Mouse (Mus musculus) neural tube, embryonic 11.5 days (tissue): Measurements from ENCODE around the gene Cflar. TPM values are rescaled to one million over a fixed set of nuclear protein-coding genes. Genes with fewer than 3 reads are reported as not detected.
"Not testable (repeated sequence)": the region's sequence is repeated elsewhere in the genome, so short reads cannot be mapped to it uniquely, and the experiment has no call there.

Experiments used
- ATAC-seq: fragments of 200-750 bp; cut with Nextera tagmentation; 2 replicates; pipeline ENCODE4 v1.8.0; 2017; ENCODE audit warnings: moderate number of reproducible peaks, mild to moderate bottlenecking, moderate TSS enrichment, moderate library complexity; ENCODE audit not compliant: insufficient read depth, low FRiP score, low TSS enrichment
- DNase-seq: peaks from one replicate; pipeline ENCODE4 v3.0.0-alpha.2; 2015; ENCODE audit warnings: low spot score
- H3K27ac ChIP-seq: fragments of 300-500 bp; sonication (generic); 2 replicates; pipeline ENCODE4 v1.5.1; 2014; ENCODE audit warnings: low read depth, mild to moderate bottlenecking, low read length
- H3K27me3 ChIP-seq: fragments of 300-500 bp; sonication (generic); 2 replicates; pipeline ENCODE4 v1.6.1; 2014; ENCODE audit warnings: mild to moderate bottlenecking, low read length, mixed read lengths; ENCODE audit not compliant: control insufficient read depth, insufficient read depth
- H3K36me3 ChIP-seq: fragments of 300-500 bp; sonication (generic); 2 replicates; pipeline ENCODE4 v1.6.1; 2014; ENCODE audit warnings: mild to moderate bottlenecking, low read length, moderate library complexity, mixed read lengths; ENCODE audit not compliant: control insufficient read depth, insufficient read depth
- H3K4me1 ChIP-seq: fragments of 300-500 bp; sonication (generic); 2 replicates; pipeline ENCODE4 v1.6.1; 2014; ENCODE audit warnings: low read length, mixed read lengths; ENCODE audit not compliant: control insufficient read depth, insufficient read depth
- H3K4me2 ChIP-seq: fragments of 300-500 bp; sonication (generic); 2 replicates; pipeline ENCODE4 v1.6.1; 2014; ENCODE audit warnings: low read depth, mild to moderate bottlenecking, moderate library complexity
- H3K4me3 ChIP-seq: fragments of 300-500 bp; sonication (generic); 2 replicates; pipeline ENCODE4 v1.5.1; 2014; ENCODE audit warnings: low read depth, low read length
- H3K9ac ChIP-seq: fragments of 300-500 bp; sonication (generic); 2 replicates; pipeline ENCODE4 v1.6.1; 2014; ENCODE audit warnings: mild to moderate bottlenecking, low read length
- H3K9me3 ChIP-seq: fragments of 300-500 bp; sonication (generic); 2 replicates; pipeline ENCODE4 v1.6.1; 2016; ENCODE audit warnings: low read length; ENCODE audit not compliant: control insufficient read depth
- WGBS: fragments of 180-500 bp; shearing (Covaris S2); extraction: QIAGEN DNeasy Blood & Tissue Kit; methylation state at CpG from one replicate; pipeline ENCODE4 v1.1.7; 2014; 5-methylcytosine and 5-hydroxymethylcytosine counted together
- polyA plus RNA-seq: library from polyadenylated mRNA; unstranded; fragments of >200 nt; fragmentation: Nextera tagmentation; extraction: Ambion mirVana; gene quantifications from 2 replicates; pipeline ENCODE4 v1.2.1, GENCODE M21; 2014

The Cflar gene
- polyA plus RNA-seq, 1 experiment from 2014 or later, result 18.0 TPM

- Histone ChIP-seq H3K4me3 (no peak overlapping the region), H3K4me2 (no peak overlapping the region), H3K36me3 (no peaks in the 10 kb centered on the region), H3K27ac (no peak overlapping the region), H3K4me1 (no peaks in the 10 kb centered on the region), H3K27me3 (no peaks in the 10 kb centered on the region), H3K9me3 (no peaks in the 10 kb centered on the region), H3K9ac (no peak overlapping the region)
- DNase-seq (no peak), ATAC-seq (no peak)
- WGBS, result 95% methylated on average over 1 of the region's 1 CpGs
Measured at GRCm38 (mm10) chr1:58689426-58689825, 21.9 kb upstream of the Cflar start.

- ATAC-seq (no peak), DNase-seq (no peak)
- Histone ChIP-seq H3K4me3 (no peak overlapping the region), H3K36me3 (no peaks in the 10 kb centered on the region), H3K4me1 (no peaks in the 10 kb centered on the region), H3K27ac (no peak overlapping the region), H3K9me3 (no peaks in the 10 kb centered on the region), H3K27me3 (no peaks in the 10 kb centered on the region), H3K9ac (no peak overlapping the region), H3K4me2 (no peak overlapping the region)
- 63% methylated on average over 6 of the region's 6 CpGs for WGBS
Measured at GRCm38 (mm10) chr1:58690006-58690744, 21.1 kb upstream of the Cflar start.

- ATAC-seq, H3K27me3 ChIP-seq, H3K27ac ChIP-seq, DNase-seq, H3K4me1 ChIP-seq, H3K4me2 ChIP-seq, H3K9ac ChIP-seq, H3K4me3 ChIP-seq, H3K36me3 ChIP-seq, H3K9me3 ChIP-seq: not testable (repeated sequence)
- 82% methylated on average over 2 of the region's 3 CpGs for WGBS
Measured at GRCm38 (mm10) chr1:58690834-58691488, 20.3 kb upstream of the Cflar start.

GRCm38 (mm10) chr1:58691718-58692117, 19.6 kb upstream of the Cflar start:
- not testable (repeated sequence) for H3K4me1 ChIP-seq, DNase-seq, H3K27ac ChIP-seq, H3K9me3 ChIP-seq, H3K27me3 ChIP-seq, H3K9ac ChIP-seq, H3K4me3 ChIP-seq, ATAC-seq, H3K4me2 ChIP-seq, H3K36me3 ChIP-seq
- WGBS, result 55% methylated on average over 1 of the region's 1 CpGs

DNA sequence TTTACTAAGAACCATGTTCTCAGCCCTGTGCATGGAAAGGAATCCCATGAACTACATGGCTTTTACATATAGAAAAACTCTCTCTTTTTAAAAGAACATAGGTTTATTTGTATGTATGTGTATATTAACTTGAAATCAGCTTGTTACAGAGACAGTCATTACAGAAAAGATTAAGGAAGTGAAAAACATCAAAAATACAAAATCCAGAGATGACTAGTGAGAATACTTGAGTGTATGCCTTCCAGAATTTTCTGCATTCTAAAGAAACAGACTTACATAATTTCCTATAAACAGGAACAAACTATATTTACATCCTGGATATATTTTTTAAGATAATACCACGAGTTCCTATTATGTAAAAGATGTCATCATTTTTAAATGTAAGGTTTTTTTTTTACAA, 17.6 kb upstream of the Cflar start:
- DNase-seq (no peak), ATAC-seq (no peak)
- H3K4me3 ChIP-seq, result no peak overlapping the region
- 79% methylated on average over 1 of the region's 1 CpGs for WGBS
- no peak overlapping the region for H3K4me2 ChIP-seq
- no peaks in the 10 kb centered on the region for H3K4me1 ChIP-seq
- H3K9ac ChIP-seq, result no peak overlapping the region
- no peaks in the 10 kb centered on the region for H3K27me3 ChIP-seq
- no peak overlapping the region for H3K27ac ChIP-seq
- no peaks in the 10 kb centered on the region for H3K9me3 ChIP-seq
- no peaks in the 10 kb centered on the region for H3K36me3 ChIP-seq

GRCm38 (mm10) chr1:58695810-58696209, 15.5 kb upstream of the Cflar start, which contains the start of gene Als2cr12:
Gene Als2cr12 (minus strand): TSS chr1:58695989.
- 83% methylated on average over 4 of the region's 4 CpGs for WGBS
- not testable (repeated sequence) for DNase-seq, H3K4me2 ChIP-seq, H3K9me3 ChIP-seq, H3K4me3 ChIP-seq, H3K27ac ChIP-seq, ATAC-seq, H3K4me1 ChIP-seq, H3K9ac ChIP-seq, H3K27me3 ChIP-seq, H3K36me3 ChIP-seq

DNA sequence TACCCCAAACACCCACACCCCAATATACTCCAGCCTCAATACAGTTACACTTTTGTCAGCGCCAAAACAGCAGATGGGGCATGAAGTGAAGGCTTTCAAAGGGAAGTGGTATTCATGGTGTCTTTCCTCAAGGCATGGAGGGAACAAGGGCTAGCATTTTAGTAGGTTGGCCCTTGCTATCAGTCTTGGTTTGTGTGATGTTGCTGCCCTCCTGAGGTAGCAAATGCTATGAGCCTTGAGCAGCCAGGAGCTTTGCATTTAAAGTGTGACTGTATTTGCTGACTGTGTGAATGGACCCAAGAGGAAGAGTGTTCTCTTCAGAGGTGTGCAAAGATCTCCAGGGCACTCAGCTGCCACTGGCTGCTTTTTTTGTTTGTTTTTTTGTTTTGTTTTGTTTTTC, 13.7 kb upstream of the Cflar start:
- H3K4me2 ChIP-seq, DNase-seq, H3K27me3 ChIP-seq, H3K9me3 ChIP-seq, H3K4me1 ChIP-seq, ATAC-seq, H3K4me3 ChIP-seq, H3K36me3 ChIP-seq, H3K27ac ChIP-seq, H3K9ac ChIP-seq: not testable (repeated sequence)
- 36% methylated on average over 1 of the region's 1 CpGs for WGBS

GRCm38 (mm10) chr1:58698781-58699180, 12.5 kb upstream of the Cflar start:
- no peak for ATAC-seq
- H3K9ac ChIP-seq, result no peak overlapping the region
- no peak overlapping the region for H3K27ac ChIP-seq
- no peak overlapping the region for H3K4me2 ChIP-seq
- H3K4me3 ChIP-seq, result no peak overlapping the region
- WGBS, result 87% methylated on average over 4 of the region's 4 CpGs
- no peaks in the 10 kb centered on the region for H3K9me3 ChIP-seq
- no peak for DNase-seq
- no peaks in the 10 kb centered on the region for H3K36me3 ChIP-seq
- no peaks in the 10 kb centered on the region for H3K27me3 ChIP-seq
- H3K4me1 ChIP-seq, result no peaks in the 10 kb centered on the region

DNA sequence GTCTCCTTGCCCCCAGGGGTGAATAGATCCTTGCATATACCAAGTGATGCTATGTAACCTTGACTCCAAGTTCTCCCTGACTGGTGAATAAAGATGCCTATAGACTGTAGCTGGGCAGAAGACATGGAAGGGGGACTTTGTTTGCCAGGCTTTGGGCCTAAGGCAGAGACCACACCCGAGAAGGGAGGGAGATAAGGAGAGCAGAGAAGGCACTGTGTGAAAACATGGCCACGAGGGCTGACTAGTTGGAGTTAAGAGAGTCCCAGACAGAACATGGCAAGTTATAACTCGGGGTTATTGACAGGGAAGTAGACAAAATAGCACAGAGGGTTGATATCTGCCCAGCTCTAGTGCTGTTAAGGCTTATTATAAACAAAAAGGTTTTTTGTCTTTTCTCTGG, 11.3 kb upstream of the Cflar start:
- Histone ChIP-seq H3K9ac (no peak overlapping the region), H3K4me1 (no peaks in the 10 kb centered on the region), H3K27me3 (no peaks in the 10 kb centered on the region), H3K4me3 (no peak overlapping the region), H3K27ac (no peak overlapping the region), H3K36me3 (no peaks in the 10 kb centered on the region), H3K4me2 (no peak overlapping the region), H3K9me3 (no peaks in the 10 kb centered on the region)
- DNase-seq (no peak), ATAC-seq (no peak)
- WGBS, result 64% methylated on average over 3 of the region's 3 CpGs
